Mouse (Mus musculus): ENCODE results near the gene Olah. TPM values are rescaled to one million over a fixed set of nuclear protein-coding genes. Genes with fewer than 3 reads are reported as not detected.
A peak's percentile ranks its signal among the peaks of the same experiment; 100 is the strongest.

Olah gene
- total and polyA plus RNA-seq, 3 experiments = 0.27 TPM; not detected in 2

DNA sequence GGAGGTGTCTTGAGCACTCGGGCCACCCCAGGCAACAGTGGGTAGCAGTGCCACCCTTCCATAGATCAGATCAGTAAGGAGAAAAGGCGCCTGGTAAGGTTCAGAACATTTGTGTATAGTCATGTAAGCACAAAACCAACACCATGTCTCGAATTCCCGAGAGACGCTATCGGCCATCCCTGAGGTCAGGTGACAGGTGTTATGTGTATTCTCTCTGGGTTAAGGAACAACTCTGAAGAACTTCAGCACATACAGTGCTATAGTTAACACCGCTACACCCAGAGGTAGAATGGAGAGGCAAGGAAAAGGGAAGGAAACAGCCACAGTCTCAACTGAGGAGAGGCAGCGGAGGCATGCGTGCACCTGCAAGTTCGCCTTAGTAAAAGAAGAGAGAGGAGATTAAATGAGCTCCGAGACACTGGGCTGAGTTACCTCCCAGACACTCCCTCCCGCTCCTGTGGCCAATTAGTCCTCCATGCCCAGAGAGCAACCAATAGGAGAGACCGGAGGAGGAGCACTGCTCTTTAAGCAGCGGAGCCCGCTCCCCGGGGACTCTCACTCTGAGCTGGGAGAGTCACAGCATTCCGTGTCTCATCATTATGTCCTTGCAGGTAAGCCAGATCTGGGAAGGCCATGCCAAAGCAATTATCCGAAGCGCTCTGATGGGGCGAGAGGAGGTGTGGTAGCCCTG, 61.3 kb downstream of the Olah start, which contains the start of gene Acbd7:
Gene Acbd7 (plus strand): TSS at position 558 of the 691 bp plus-strand sequence.
- peaks cover 8% of the 10 kb centered on the region for H3K27me3 ChIP-seq (ENCODE audit: insufficient read depth, low read length)
- ATAC-seq (ENCODE audit: extremely low read depth, insufficient number of reproducible peaks, low FRiP score, poor library complexity, severe bottlenecking) (peak; percentile 70), DNase-seq (ENCODE audit: low spot score) (peak; percentile 70)
- TF ChIP-seq POLR2AphosphoS5 (IDR thresholded peaks at IDR 0.05; ENCODE audit: insufficient replicate concordance, low read depth, low read length) = no peak
- TF ChIP-seq GATA2 (IDR thresholded peaks at IDR 0.05; ENCODE audit: borderline replicate concordance, low read depth, low read length) = no peak
- TF ChIP-seq TAL1 (conservative IDR thresholded peaks at IDR 0.05; ENCODE audit: low read depth, low read length) = no peak
- TF ChIP-seq CTCF (IDR thresholded peaks at IDR 0.05; ENCODE audit: low read depth, low read length) = no peak
- no peak for TF ChIP-seq GATA1 (IDR thresholded peaks at IDR 0.05; ENCODE audit: borderline replicate concordance, low read length)
- peak within 1 kb of the TSS; percentile 63 for H3K4me3 ChIP-seq (ENCODE audit: low read depth, low read length)
- peaks cover 29% of the 10 kb centered on the region for H3K4me1 ChIP-seq (ENCODE audit: insufficient read depth, low read depth, low read length)
- H3K36me3 ChIP-seq (replicated peaks) = peaks cover 5% of the 10 kb centered on the region
- no peaks in the 10 kb centered on the region for H3K9me3 ChIP-seq (replicated peaks)

DNA sequence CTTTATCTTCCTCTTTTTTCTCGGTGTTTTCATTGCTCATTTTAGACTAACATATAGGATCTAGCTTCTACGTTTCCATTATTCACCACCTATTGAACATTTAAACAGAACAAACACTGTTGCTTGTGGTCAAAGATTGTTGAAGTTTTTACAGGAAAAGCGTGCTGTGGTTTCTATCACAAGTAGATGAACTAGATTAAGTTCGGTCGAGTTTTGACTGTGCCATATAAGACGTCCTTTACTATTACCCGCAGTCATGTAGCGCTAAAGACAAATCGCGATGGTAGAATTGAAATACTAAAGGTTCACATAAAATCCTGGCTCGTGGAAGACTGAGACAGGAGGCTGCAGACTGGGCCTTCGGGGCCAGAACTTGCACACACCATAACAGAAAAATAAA, 63.2 kb downstream of the Olah start:
- Histone ChIP-seq H3K4me3 (ENCODE audit: low read depth, low read length) (no peak overlapping the region), H3K9me3 (replicated peaks) (no peaks in the 10 kb centered on the region), H3K27me3 (ENCODE audit: insufficient read depth, low read length) (peaks cover 2% of the 10 kb centered on the region; the same call in 1 of the 2 replicates), H3K4me1 (ENCODE audit: insufficient read depth, low read depth, low read length) (peaks cover 38% of the 10 kb centered on the region), H3K36me3 (replicated peaks) (peaks cover 20% of the 10 kb centered on the region)
- TF ChIP-seq TAL1 (conservative IDR thresholded peaks at IDR 0.05; ENCODE audit: low read depth, low read length) = no peak
- TF ChIP-seq CTCF (IDR thresholded peaks at IDR 0.05; ENCODE audit: low read depth, low read length) = no peak
- no peak for TF ChIP-seq POLR2AphosphoS5 (IDR thresholded peaks at IDR 0.05; ENCODE audit: insufficient replicate concordance, low read depth, low read length)
- TF ChIP-seq GATA2 (IDR thresholded peaks at IDR 0.05; ENCODE audit: borderline replicate concordance, low read depth, low read length) = no peak
- ATAC-seq (ENCODE audit: extremely low read depth, insufficient number of reproducible peaks, low FRiP score, poor library complexity, severe bottlenecking) = no peak
- DNase-seq (ENCODE audit: low spot score) = no peak

DNA sequence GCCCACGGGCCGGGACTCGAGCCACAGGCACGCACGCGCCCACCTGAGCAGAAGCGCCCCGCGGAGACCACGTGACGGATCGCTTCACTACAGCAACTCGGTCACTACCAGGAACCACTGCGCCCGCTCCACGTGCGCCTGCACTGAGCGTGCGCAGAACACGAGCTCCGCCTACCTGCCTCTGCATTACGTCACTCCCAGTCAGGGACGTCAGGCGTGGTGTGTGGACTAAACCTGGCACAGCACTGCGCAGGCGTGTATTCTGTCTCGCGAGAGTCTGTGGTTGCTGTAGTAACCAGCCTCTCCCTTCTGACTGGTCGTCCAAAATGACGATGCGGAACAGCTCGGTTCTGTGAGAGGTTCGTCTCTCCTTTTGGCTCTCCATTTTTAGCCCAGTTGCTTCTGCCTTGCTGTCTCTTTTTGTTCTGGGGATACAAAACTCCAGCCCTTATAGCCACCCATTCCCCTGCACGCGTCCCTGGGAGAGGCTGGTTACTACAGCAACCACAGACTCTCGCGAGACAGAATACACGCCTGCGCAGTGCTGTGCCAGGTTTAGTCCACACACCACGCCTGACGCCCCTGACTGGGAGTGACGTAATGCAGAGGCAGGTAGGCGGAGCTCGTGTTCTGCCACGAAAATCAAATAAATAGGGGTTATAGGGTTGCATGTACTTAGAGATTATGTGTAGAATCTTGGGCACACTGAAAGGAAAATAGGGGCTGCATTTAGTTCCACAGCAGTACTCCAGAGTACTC, 64.3 kb downstream of the Olah start, which contains the start of gene Rpp38:
Gene Rpp38 (minus strand): TSS at position 160 of the 759 bp plus-strand sequence.
- Histone ChIP-seq H3K4me3 (ENCODE audit: low read depth, low read length) (peak within 1 kb of the TSS; percentile 82), H3K4me1 (ENCODE audit: insufficient read depth, low read depth, low read length) (peaks cover 34% of the 10 kb centered on the region), H3K9me3 (replicated peaks) (no peaks in the 10 kb centered on the region), H3K36me3 (replicated peaks) (peaks cover 31% of the 10 kb centered on the region), H3K27me3 (ENCODE audit: insufficient read depth, low read length) (peaks cover 2% of the 10 kb centered on the region; the same call in 1 of the 2 replicates)
- ATAC-seq (ENCODE audit: extremely low read depth, insufficient number of reproducible peaks, low FRiP score, poor library complexity, severe bottlenecking) (peak; percentile 77), DNase-seq (ENCODE audit: low spot score) (peak; percentile 50)
- TF ChIP-seq GATA1 (IDR thresholded peaks at IDR 0.05; ENCODE audit: borderline replicate concordance, low read length) = no peak
- TF ChIP-seq POLR2AphosphoS5 (IDR thresholded peaks at IDR 0.05; ENCODE audit: insufficient replicate concordance, low read depth, low read length) = no peak
- TF ChIP-seq GATA2 (IDR thresholded peaks at IDR 0.05; ENCODE audit: borderline replicate concordance, low read depth, low read length) = no peak
- TF ChIP-seq TAL1 (conservative IDR thresholded peaks at IDR 0.05; ENCODE audit: low read depth, low read length) = no peak
- no peak for TF ChIP-seq CTCF (IDR thresholded peaks at IDR 0.05; ENCODE audit: low read depth, low read length)

GRCm38 (mm10) chr2:3332056-3332455, 65.0 kb downstream of the Olah start:
- Histone ChIP-seq H3K9me3 (replicated peaks) (no peaks in the 10 kb centered on the region), H3K4me3 (ENCODE audit: low read depth, low read length) (peak overlapping the region; percentile 82), H3K27me3 (ENCODE audit: insufficient read depth, low read length) (0 out of 2 replicates have a peak, but pooled peaks cover 2% of the 10 kb centered on the region), H3K36me3 (replicated peaks) (peaks cover 35% of the 10 kb centered on the region), H3K4me1 (ENCODE audit: insufficient read depth, low read depth, low read length) (peaks cover 30% of the 10 kb centered on the region)
- TF ChIP-seq POLR2AphosphoS5 (IDR thresholded peaks at IDR 0.05; ENCODE audit: insufficient replicate concordance, low read depth, low read length) (no peak), CTCF (IDR thresholded peaks at IDR 0.05; ENCODE audit: low read depth, low read length) (no peak), GATA2 (IDR thresholded peaks at IDR 0.05; ENCODE audit: borderline replicate concordance, low read depth, low read length) (no peak), GATA1 (IDR thresholded peaks at IDR 0.05; ENCODE audit: borderline replicate concordance, low read length) (no peak), TAL1 (conservative IDR thresholded peaks at IDR 0.05; ENCODE audit: low read depth, low read length) (no peak)
- no peak for DNase-seq (ENCODE audit: low spot score)
- ATAC-seq (ENCODE audit: extremely low read depth, insufficient number of reproducible peaks, low FRiP score, poor library complexity, severe bottlenecking) = no peak

DNA sequence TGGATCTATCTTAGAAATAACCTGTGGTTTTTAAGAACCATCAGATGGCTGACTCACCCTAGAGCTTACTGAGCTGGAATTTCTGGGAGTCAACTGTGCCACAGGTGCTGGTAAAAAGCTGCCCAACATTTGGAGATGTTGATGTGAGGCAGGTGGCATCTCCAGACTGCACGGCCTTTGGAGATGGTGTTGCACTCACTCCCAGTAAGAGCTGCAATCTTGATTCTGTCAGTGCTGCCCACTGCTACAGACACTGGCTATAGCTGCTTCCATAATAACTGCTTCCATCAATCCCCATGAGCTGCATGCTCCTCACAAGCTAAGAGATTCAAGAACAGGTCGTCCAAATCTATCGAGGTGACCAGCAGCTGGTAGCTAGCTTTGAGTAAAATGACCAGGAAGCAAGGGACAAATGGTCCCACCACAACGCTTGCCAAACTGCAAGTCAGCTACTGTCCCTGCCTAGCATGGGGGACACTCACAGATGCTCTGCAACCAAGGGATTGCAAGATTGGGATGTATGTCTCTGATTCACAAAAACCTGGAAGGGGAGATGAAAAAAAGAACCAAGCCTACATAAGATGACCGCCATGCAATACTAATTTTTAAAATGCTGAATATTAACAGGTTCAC, 65.8 kb downstream of the Olah start:
- no peak for TF ChIP-seq CTCF (IDR thresholded peaks at IDR 0.05; ENCODE audit: low read depth, low read length)
- TF ChIP-seq POLR2AphosphoS5 (IDR thresholded peaks at IDR 0.05; ENCODE audit: insufficient replicate concordance, low read depth, low read length) = no peak
- TF ChIP-seq GATA1 (IDR thresholded peaks at IDR 0.05; ENCODE audit: borderline replicate concordance, low read length) = no peak
- TF ChIP-seq TAL1 (conservative IDR thresholded peaks at IDR 0.05; ENCODE audit: low read depth, low read length) = no peak
- no peak for TF ChIP-seq GATA2 (IDR thresholded peaks at IDR 0.05; ENCODE audit: borderline replicate concordance, low read depth, low read length)
- H3K27me3 ChIP-seq (ENCODE audit: insufficient read depth, low read length) = 0 out of 2 replicates have a peak, but pooled peaks cover 2% of the 10 kb centered on the region
- ATAC-seq (ENCODE audit: extremely low read depth, insufficient number of reproducible peaks, low FRiP score, poor library complexity, severe bottlenecking) (no peak), DNase-seq (ENCODE audit: low spot score) (no peak)
- H3K9me3 ChIP-seq (replicated peaks) = no peaks in the 10 kb centered on the region
- peaks cover 43% of the 10 kb centered on the region for H3K36me3 ChIP-seq (replicated peaks)
- peaks cover 26% of the 10 kb centered on the region for H3K4me1 ChIP-seq (ENCODE audit: insufficient read depth, low read depth, low read length)
- H3K4me3 ChIP-seq (ENCODE audit: low read depth, low read length) = peak overlapping the region; percentile 82
